Mouse (Mus musculus) cerebellum, adult 2 months (tissue): ENCODE data around the gene Acer3. TPM values are rescaled to one million over a fixed set of nuclear protein-coding genes. Genes with fewer than 3 reads are reported as not detected.

Source experiments
- DNase-seq, 2 experiments: peaks; one replicate each; pipeline ENCODE4 v3.0.0; 2021
- H3K27ac ChIP-seq: fragments of 200-500 bp; 2 replicates; pipeline ENCODE4 v1.5.1; 2012; ENCODE audit warnings: low read length, control low read depth, inconsistent platforms; ENCODE audit not compliant: insufficient read depth
- H3K27me3 ChIP-seq: fragments of 200-500 bp; 2 replicates; pipeline ENCODE4 v1.6.1; 2012; ENCODE audit warnings: inconsistent platforms, mild to moderate bottlenecking, low read length, moderate library complexity; ENCODE audit not compliant: control insufficient read depth, insufficient read depth
- H3K4me1 ChIP-seq: fragments of 200-500 bp; 2 replicates; pipeline ENCODE4 v1.6.1; 2011; ENCODE audit warnings: low read length; ENCODE audit not compliant: control insufficient read depth, insufficient read depth
- H3K4me3 ChIP-seq: fragments of 200-500 bp; replicated peaks from 2 replicates; pipeline ENCODE3; 2011; ENCODE audit warnings: mild to moderate bottlenecking, low read depth, low read length, control low read depth; ENCODE audit not compliant: insufficient read depth
- CTCF ChIP-seq: fragments of 200-500 bp; IDR thresholded peaks from 2 replicates; pipeline ENCODE4 v1.5.1; 2011; ENCODE audit warnings: low read depth, mild to moderate bottlenecking, control low read depth, low read length, moderate library complexity, borderline replicate concordance; ENCODE audit not compliant: insufficient read depth
- POLR2A ChIP-seq: fragments of 200-500 bp; IDR thresholded peaks from 2 replicates; pipeline ENCODE4 v1.6.1; 2011; ENCODE audit warnings: low read length, control low read depth, borderline replicate concordance; ENCODE audit not compliant: insufficient read depth
- WGBS: fragments of 180-500 bp; shearing (Covaris S2); methylation state at CpG from one replicate; pipeline ENCODE4 v1.1.7; 2018; 5-methylcytosine and 5-hydroxymethylcytosine counted together
- polyA plus RNA-seq: library from polyadenylated mRNA; depleted of rRNA; stranded (reverse); fragments of >200 nt; gene quantifications from 2 replicates; pipeline ENCODE4 v1.2.3, GENCODE M21; 2012; rRNA removed

The Acer3 gene
- polyA plus RNA-seq, 1 experiment, result 11.8 TPM

- H3K4me1 ChIP-seq, result peaks cover 12% of the 10 kb centered on the region
- TF ChIP-seq POLR2A, result no peak
- no peak for TF ChIP-seq CTCF
- no peaks in the 10 kb centered on the region for H3K27me3 ChIP-seq
- H3K27ac ChIP-seq, result no peak overlapping the region
- H3K4me3 ChIP-seq, result no peak overlapping the region
- 61% methylated on average over 8 of the region's 8 CpGs for WGBS
- peak in 1 of 2 experiments; percentile 9 for DNase-seq
Observed at GRCm38 (mm10) chr7:98160041-98160740, 160.8 kb downstream of the Acer3 start.

- H3K27me3 ChIP-seq, result no peaks in the 10 kb centered on the region
- H3K4me3 ChIP-seq, result no peak overlapping the region
- H3K27ac ChIP-seq, result no peak overlapping the region
- peaks cover 12% of the 10 kb centered on the region for H3K4me1 ChIP-seq
- DNase-seq, result no peak
- 46% methylated on average over 8 of the region's 8 CpGs for WGBS
- no peak for TF ChIP-seq CTCF
- no peak for TF ChIP-seq POLR2A
Observed at GRCm38 (mm10) chr7:98158481-98158880, 162.5 kb downstream of the Acer3 start.

DNA sequence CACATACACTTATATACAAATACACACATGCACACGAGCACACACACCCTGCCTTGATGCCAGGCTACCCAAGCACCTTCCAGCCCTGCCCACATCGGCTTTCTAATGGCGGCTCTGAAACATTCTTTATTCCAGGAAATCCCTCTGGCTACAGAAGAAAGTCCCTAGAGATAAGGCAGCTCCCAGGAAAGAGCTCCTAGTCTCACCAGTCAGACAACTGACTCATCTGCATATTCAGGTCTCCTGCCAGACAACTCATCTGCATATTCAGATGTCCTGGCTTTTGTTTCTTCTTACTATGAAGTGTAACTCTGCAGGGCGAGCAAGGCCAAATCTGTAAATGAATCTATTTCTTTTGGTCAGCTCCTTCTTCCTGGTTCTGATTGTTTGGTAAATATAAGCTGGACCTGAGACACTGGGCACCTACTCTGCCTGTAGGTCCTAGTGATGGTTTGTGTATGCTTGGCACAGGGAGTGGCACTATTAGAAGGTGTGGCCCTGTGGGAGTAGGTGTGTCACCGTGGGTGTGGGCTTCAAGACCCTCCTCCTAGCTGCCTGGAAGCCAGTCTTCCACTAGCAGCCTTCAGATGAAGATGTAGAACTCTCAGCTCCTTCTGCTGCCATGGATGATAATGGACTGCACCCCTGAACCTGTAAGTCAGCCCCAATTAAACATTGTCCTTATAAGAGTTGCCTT is 163.2 kb downstream of the Acer3 start:
- H3K4me1 ChIP-seq, result peaks cover 14% of the 10 kb centered on the region
- no peak for DNase-seq
- 69% methylated on average over 5 of the region's 5 CpGs for WGBS
- H3K27ac ChIP-seq, result no peak overlapping the region
- TF ChIP-seq CTCF (no peak), POLR2A (no peak)
- H3K27me3 ChIP-seq, result no peaks in the 10 kb centered on the region
- no peak overlapping the region for H3K4me3 ChIP-seq

Other genes starting within 250 kb of the Acer3 start
- gene Myo7a, start 201.7 kb downstream of the Acer3 start, polyA plus RNA-seq, result 19.2 and 22.0 TPM in 2 replicates
- gene Omp, start 175.7 kb downstream of the Acer3 start, polyA plus RNA-seq, result 0.57 and 0.60 TPM in 2 replicates
- 20.9 and 21.9 TPM in 2 replicates for gene Capn5, start 142.9 kb downstream of the Acer3 start, polyA plus RNA-seq
- gene B3gnt6, start 121.7 kb downstream of the Acer3 start, polyA plus RNA-seq, result 0.73 and 1.1 TPM in 2 replicates
- 1.7 and 1.9 TPM in 2 replicates for gene Tsku, start 40.1 kb upstream of the Acer3 start, polyA plus RNA-seq
- 0.08 and 0.10 TPM in 2 replicates for gene Gucy2d, start 119.2 kb upstream of the Acer3 start, polyA plus RNA-seq
- gene Lrrc32, start 168.1 kb upstream of the Acer3 start, polyA plus RNA-seq, result 2.2 and 2.5 TPM in 2 replicates